Mouse (Mus musculus) A20 (cell line): Measurements from ENCODE around the gene Agt.
A peak's percentile ranks its signal among the peaks of the same experiment; 100 is the strongest.

Source experiments
- DNase-seq: peaks from one replicate; pipeline ENCODE4 v3.0.0-alpha.2; 2011; ENCODE audit warnings: low read depth, low spot score

The Agt gene

GRCm38 (mm10) chr8:124569593-124569992, at the start of gene Agt:
Gene Agt (minus strand): TSS chr8:124569706.
- DNase-seq = no peak

DNA sequence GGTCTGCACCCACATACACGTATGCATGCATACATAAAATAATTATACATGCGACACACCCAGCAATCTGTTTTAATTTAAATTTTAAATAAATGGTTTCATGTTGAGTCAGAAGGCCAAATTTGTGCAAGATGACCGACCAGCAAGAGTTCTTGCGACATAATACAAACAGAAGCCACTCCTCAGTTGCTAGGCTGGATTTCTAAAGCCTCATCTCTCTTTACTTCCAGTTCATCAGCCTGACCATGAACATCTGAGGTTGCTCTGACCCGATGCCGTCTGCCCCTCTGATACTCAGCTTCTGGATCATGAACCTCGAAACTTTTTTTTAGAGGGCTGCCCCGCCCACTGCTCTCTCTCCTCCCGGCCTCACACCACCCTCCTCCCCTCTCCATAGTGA, 48.7 kb upstream of the Agt start:
- DNase-seq = peak; percentile 41

GRCm38 (mm10) chr8:124617266-124617869, 47.9 kb upstream of the Agt start:
- peak; percentile 73 for DNase-seq

DNA sequence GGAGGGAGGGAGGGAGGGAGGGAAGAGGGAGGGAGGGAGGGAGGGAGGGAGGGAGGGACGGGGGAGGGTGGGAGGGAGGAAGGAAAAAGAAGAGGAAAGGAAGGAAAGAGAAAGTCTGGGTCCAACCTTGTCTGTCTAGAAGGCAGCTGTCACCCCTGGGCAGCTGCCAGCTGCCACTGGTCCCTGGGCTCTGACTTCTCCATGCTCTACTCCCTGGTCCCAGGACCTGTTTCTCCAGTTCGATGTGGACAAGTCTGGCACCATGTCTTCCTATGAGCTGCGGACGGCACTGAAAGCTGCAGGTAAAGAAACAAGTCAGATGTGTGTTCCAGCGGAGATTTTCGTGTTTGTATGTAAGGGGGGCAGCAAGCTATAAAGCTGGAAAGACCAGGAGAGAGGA, 44.8 kb upstream of the Agt start:
- no peak for DNase-seq

- no peak for DNase-seq
These were observed 39.5 kb upstream of the Agt start for GRCm38 (mm10) chr8:124608972-124609353.

- peak; percentile 69 for DNase-seq
These were observed 38.9 kb upstream of the Agt start for GRCm38 (mm10) chr8:124608239-124608971.

DNA sequence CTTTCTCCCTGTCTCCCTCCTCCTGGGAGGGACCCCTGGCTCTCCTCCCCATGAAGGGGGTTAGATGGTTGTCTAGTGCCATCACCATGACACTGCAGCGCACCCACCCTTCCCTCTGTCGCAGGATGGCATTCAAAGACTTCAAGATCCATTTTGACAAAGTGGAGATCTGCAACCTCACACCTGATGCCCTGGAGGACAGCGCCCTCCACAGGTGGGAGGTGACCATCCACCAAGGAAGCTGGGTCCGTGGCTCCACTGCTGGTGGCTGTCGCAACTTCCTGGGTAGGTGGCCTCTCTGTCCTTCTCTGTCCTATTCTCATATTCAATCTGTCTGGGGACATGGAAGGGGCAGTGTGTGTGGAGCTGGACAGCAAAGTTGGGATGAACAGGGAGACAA, 34.6 kb upstream of the Agt start:
- no peak for DNase-seq

DNA sequence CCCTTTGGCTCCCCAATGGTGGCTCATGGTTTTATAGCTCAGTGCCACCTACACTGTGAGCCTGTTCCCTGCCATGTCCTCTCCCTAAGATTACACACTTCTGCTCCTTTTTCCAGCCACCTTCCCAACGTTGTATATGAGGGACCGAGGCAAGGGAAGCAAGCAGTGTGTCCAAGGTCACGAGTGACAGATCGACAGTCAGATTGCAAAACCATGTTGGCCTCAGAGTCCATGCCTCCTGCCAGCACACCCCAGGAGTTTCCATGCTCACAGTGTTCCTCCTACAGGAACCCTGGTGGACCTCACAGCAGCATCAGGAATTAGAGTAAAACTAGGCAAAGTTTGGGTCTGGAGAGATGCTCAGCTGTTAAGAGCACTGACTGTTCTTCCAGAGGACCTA, 19.9 kb upstream of the Agt start:
- no peak for DNase-seq

DNA sequence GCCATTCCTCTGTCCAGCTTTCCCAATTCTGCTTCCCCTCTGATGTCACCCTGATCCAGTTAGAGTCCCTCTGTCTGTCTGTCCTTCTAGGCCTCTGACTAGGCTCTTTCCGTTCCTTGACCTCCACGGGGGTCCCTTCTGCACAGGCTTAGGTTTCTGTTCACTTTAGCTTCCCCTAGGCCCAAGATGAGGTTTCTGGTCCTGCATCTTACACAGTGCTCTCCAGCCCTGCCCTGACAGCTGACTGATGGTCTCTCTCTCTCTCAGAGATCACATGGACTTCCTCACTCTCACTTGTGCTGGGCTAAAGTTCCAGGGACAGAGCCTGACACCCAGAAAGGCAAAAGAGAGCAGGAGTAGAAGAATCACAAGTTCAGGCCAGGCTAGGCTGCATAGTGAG, 17.1 kb upstream of the Agt start:
- DNase-seq = peak; percentile 60

DNA sequence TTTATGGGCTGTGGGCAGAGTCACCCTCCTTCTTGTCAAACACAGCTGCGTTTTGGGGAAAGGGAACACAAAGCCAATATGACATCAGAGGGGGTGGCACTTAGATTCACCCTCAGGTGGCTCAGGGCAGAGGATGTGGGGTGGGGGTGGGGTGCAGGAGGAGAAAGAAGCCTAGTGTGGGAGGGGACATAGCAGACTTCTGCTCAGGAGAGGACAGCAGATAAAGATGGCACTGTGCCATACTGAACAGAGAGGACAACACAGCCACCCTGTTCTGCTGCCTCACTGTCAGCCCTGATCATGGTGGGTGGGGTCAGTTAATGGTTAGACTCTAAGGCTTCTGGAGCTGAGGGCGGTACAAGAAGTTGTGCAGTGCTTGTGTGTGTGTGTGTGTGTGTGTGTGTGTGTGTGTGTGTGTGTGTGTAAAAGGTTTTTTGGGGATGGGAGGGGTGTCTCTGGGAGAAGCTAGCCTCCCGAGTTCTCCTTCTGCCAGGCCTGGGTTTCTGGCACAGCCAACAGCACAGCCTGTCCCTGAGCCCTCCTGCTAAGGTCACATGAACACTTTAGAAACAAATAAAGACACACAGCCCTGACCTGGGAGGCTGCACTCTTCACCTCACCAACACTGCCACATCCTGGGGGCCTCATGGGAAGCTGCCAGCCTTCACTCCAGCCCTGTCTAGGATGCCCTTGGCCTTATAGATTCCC, 16.4 kb upstream of the Agt start:
- peak; percentile 23 for DNase-seq

DNA sequence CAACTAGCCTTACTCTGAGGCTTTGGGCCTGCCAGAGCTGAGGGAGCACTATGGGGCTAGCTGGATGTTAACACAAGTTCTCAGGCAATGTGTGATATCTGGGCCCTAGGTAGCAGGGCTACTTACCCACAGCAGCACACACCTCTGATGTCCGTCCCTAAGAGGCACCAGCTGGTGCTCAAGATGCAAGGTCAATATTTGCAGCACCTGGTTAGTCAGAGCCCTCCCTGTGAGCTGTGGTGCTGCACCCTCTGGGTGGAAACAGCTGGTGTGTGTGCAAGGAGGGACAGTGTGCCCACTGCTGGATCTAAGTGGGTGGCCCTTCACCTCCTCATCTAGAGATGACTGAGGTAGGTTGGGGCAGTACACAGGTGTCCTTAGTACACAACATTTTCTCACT, 7.2 kb upstream of the Agt start:
- no peak for DNase-seq

DNA sequence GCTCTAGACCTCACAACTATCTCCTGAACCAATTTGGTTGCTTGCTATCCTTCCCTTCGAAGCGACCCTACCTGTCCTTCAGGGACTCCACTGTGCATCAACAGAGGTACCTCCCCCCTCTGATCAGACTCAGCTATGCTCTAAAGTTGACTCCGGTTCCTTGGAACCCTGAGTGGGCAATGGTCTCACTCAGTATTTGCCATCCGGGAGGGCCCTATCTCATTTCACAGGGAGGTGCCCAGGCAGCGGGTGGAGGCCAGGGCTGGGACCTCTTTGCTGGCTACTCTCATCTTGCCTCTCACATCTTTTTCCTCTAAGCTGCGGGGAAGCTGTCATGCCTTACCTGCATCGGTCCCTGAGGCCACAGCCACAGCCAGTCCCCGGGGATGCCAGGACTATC, 6.3 kb upstream of the Agt start, which contains the start of gene Capn9:
Gene Capn9, plus strand, starts transcription at position 301 of the 400 bp plus-strand sequence.
- DNase-seq = no peak

DNA sequence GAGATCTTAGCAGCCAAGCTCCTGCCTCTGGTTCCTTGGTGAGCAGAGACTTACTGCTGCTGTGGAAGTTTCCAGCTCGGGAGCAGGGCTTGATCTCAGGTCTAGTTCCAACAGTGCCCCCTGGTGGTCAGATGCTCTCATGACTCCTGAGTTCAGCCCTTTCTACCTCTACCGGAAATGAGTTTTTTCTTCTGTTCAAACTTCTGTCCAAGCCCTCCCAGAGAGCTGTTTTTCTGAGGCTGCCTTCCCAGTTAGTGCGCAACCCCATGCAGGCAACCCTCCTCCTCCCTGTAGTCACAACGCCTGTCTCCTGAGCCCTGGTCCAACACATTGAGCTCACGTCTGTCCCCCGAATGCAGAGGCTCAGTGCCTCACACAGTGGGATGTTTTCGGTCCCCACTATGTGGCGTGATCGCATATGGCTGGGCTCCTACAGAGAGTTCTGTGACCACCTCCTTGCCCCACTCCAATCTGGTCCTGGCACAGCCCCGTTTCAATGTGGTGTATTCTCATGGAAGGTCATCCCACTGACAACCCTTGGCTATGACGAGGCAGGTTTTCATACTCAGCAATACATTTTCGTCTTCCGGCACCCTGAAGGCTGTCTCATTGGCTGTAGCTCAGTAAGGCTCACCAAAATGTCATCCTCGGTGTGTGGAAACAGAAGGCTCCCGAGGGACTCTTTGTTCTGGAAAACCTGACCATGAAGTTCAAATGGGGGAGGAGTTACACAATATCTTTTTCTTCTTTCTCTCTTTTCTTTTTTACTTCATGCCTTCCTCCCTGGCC, 4.2 kb upstream of the Agt start:
- DNase-seq = peak; percentile 79

DNA sequence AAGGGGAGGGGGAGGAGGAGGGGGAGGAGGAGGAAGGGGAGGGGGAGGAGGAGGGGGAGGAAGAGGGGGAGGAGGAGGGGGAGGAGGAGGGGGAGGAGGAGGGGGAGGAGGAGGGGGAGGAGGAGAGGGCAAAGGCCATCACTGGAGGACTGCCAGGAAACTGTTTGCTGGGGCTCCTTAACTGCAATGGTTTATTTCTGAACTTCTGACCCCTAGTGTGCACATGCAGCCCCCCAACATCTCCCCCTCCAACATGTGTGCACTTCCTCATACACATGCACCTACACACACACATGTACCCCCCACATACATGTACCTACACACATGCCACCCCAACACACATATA, 2.9 kb upstream of the Agt start:
- no peak for DNase-seq

GRCm38 (mm10) chr8:124571732-124572429, 2.4 kb upstream of the Agt start:
- no peak for DNase-seq

DNA sequence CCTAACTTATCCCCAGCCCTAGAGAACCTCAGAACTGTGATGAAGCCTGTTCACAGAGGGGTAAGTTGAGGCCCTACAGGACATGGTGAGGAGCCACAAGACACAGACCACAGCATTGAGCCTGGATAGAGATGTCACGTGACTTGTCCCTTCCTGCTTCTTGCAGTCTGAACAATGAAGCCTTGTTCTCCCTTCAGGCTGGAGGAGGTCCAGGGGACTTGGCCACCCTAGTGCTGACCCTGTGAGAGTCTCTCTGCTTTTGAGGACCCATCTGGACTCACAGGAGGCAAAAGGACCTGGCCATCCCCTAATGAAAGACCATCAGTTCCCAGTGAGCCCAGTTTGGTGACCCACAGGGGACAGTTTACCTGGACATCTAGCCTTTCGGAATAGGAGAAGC, 406 bp downstream of the Agt start:
- DNase-seq = no peak

DNA sequence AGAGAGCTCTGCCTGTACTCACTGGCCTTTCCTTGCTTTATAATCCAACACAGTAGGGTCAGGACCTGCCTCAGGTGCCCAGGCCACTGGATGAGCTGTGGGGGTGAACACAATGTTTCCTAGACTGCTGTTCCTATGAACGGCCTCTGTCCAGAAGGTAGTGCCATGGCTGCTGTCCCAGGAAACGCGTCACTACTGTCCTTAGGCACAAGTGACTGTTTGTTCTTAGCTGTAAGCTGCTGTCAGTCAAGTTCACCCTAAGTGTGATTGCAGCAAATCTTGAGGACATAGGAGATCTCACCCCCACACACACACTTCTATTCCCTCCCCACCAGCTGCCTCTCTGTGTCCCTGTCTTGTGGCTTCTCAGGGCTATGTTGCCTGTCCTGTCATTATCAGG, 1.9 kb downstream of the Agt start:
- DNase-seq = no peak

DNA sequence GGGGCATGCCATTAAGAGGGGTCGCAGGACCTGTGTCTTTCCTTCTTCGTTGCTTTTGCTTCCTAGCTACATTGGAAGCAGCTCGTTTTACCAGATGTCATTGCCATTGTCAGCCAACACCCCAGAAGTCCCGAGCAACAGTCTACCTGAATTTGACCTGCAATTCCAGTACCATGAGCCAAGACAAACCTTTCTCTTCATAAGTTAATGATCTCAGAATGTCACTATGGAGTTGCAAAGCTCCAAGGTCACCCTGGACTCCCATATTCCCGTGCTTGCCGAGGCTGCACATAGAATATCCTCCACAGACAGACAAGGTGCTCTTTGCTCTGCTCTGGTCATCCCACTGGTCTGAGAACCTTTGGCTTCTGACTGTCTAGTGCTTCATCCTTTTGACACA, 2.4 kb downstream of the Agt start:
- no peak for DNase-seq

DNA sequence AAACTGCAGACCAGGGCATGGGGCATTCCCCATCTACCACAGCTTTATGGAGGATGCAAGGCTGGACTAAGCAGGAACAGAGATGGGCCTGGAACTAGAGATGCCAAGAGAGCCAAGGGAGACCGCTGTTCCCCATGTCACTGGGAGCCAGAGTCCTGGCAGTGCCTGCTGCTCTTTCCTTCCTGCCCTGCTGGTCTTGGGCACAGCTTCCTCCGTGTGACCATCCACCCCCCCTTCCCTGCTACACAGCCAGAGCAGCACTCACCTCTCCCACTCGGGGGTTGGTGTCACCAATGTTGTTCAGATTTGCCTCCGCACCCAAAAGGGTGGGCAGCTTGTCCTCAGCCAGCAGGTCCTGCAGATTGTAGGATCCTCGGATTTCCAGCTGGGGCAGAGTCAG, 12.0 kb downstream of the Agt start:
- no peak for DNase-seq

DNA sequence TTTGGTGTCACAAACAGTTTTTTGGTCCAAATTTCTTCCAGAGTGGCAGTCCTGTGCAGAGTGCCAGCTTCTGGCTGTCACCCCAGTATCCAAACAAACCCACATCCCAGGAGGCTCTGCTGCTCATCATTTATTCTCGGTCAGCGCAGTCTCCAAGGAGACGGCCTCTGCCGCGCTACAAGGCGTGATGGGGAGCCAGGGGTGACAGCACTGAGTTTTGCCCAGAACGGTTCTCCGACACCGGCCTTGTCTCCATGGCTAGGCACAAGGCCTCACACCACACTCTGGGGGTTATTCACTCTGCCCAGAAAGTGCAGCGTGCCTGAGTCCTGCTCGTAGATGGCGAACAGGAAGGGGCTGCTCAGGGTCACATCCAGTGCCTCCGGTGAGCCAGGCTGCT, 12.8 kb downstream of the Agt start:
- no peak for DNase-seq

GRCm38 (mm10) chr8:124556164-124556563, 13.3 kb downstream of the Agt start:
- DNase-seq = no peak
